Mouse (Mus musculus) forebrain, embryonic 11.5 days (tissue): ENCODE measurements around the gene Zfp292. TPM values are rescaled to one million over a fixed set of nuclear protein-coding genes. Genes with fewer than 3 reads are reported as not detected.

Experiments
- ATAC-seq: fragments of 200-750 bp; cut with Nextera tagmentation; replicated peaks from 2 replicates; pipeline ENCODE4 v1.8.0; 2017; ENCODE audit warnings: moderate TSS enrichment; ENCODE audit not compliant: low FRiP score
- DNase-seq: peaks from one replicate; pipeline ENCODE4 v3.0.0-alpha.2; 2017; ENCODE audit warnings: low spot score
- H3K27ac ChIP-seq: fragments of 300-500 bp; sonication (generic); 2 replicates; pipeline ENCODE4 v1.5.1; 2014; ENCODE audit warnings: low read depth, low read length
- H3K27me3 ChIP-seq: fragments of 300-500 bp; sonication (generic); 2 replicates; pipeline ENCODE4 v1.6.1; 2014; ENCODE audit warnings: mild to moderate bottlenecking, low read length, mixed read lengths; ENCODE audit not compliant: control insufficient read depth, insufficient read depth
- H3K36me3 ChIP-seq: fragments of 300-500 bp; sonication (generic); 2 replicates; pipeline ENCODE4 v1.6.1; 2014; ENCODE audit warnings: mild to moderate bottlenecking, low read length, moderate library complexity, mixed read lengths; ENCODE audit not compliant: control insufficient read depth, insufficient read depth
- H3K4me1 ChIP-seq: fragments of 300-500 bp; sonication (generic); replicated peaks from 2 replicates; pipeline ENCODE4 v1.6.1; 2014; ENCODE audit warnings: low read length, mixed read lengths; ENCODE audit not compliant: control insufficient read depth, insufficient read depth
- H3K4me2 ChIP-seq: fragments of 300-500 bp; sonication (generic); 2 replicates; pipeline ENCODE4 v1.6.1; 2014; ENCODE audit warnings: low read depth, mild to moderate bottlenecking, low read length, moderate library complexity, mixed read lengths; ENCODE audit not compliant: severe bottlenecking
- H3K4me3 ChIP-seq: fragments of 300-500 bp; sonication (generic); 2 replicates; pipeline ENCODE4 v1.5.1; 2014; ENCODE audit warnings: low read depth, low read length
- H3K9ac ChIP-seq: fragments of 300-500 bp; sonication (generic); 2 replicates; pipeline ENCODE4 v1.6.1; 2014; ENCODE audit warnings: low read length
- H3K9me3 ChIP-seq: fragments of 300-500 bp; sonication (generic); 2 replicates; pipeline ENCODE4 v1.6.1; 2016; ENCODE audit warnings: low read length, mixed read lengths; ENCODE audit not compliant: control insufficient read depth
- WGBS: fragments of 180-500 bp; shearing (Covaris S2); extraction: QIAGEN DNeasy Blood & Tissue Kit; methylation state at CpG from one replicate; pipeline ENCODE4 v1.1.7; 2014; 5-methylcytosine and 5-hydroxymethylcytosine counted together
- polyA plus RNA-seq: library from polyadenylated mRNA; unstranded; fragments of >200 nt; fragmentation: Nextera tagmentation; extraction: Ambion mirVana; gene quantifications from 2 replicates; pipeline ENCODE4 v1.2.1, GENCODE M21; 2014

Gene Zfp292
- polyA plus RNA-seq, 1 experiment from 2014 or later, result 43.6 TPM

DNA sequence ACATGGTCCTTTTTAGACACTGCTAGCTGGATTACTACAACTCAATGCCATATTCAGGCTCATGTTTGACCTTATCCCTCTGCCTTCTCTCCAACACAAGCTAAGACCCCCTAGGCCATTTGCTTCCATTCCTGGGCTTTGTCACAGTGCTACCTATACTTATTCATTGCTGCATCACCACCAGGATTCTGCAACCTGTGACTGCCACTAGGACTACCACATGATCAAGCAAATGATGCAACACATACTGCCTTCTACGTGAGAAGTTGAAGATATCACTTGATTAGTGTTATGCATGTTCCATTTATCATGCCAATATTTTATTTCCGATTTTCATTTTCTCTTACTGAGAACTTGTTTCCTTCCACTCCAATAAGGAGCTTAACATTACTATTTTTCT is 84.8 kb downstream of the Zfp292 start:
- no peak overlapping the region for H3K27ac ChIP-seq
- WGBS, result 91% methylated on average over 2 of the region's 2 CpGs
- H3K27me3 ChIP-seq, result no peaks in the 10 kb centered on the region
- H3K36me3 ChIP-seq, result no peaks in the 10 kb centered on the region
- H3K9ac ChIP-seq, result no peak overlapping the region
- no peak overlapping the region for H3K4me3 ChIP-seq
- no peak for DNase-seq
- no peak for ATAC-seq
- no peaks in the 10 kb centered on the region for H3K9me3 ChIP-seq
- H3K4me1 ChIP-seq, result no peaks in the 10 kb centered on the region
- H3K4me2 ChIP-seq, result no peak overlapping the region

GRCm38 (mm10) chr4:34797294-34797983 is 85.3 kb downstream of the Zfp292 start:
- WGBS, result 83% methylated on average over 8 of the region's 8 CpGs

DNA sequence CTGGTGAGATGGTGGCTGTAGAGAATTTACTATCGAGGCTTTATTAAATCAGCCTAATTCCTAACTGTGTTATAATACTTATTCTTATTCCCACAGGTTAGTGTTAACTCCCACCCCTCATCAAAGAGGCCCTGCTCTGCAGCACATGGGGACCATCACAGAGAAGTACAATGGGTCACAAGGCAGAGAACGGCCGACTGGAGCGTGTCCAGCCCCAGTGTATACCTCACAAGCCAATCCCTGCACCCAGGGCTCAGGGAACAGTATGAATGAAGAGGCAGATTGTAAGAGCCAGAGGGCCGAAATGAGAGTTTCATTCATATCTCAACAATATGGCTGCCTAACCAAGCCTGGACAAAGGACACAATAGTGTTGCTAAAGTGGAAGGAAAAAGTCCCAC is 86.5 kb downstream of the Zfp292 start:
- WGBS, result 82% methylated on average over 5 of the region's 5 CpGs
- Histone ChIP-seq H3K36me3 (no peaks in the 10 kb centered on the region), H3K9ac (no peak overlapping the region), H3K4me2 (no peak overlapping the region), H3K4me1 (no peaks in the 10 kb centered on the region), H3K4me3 (no peak overlapping the region), H3K27ac (no peak overlapping the region), H3K27me3 (no peaks in the 10 kb centered on the region), H3K9me3 (no peaks in the 10 kb centered on the region)
- no peak for DNase-seq
- ATAC-seq, result peak; percentile 51; the same call in 1 of the 2 replicates

More at GRCm38 (mm10) chr4:34797294-34797983, 85.3 kb downstream of the Zfp292 start:
- no peaks in the 10 kb centered on the region for H3K36me3 ChIP-seq
- H3K27ac ChIP-seq, result no peak overlapping the region
- ATAC-seq, result no peak
- no peaks in the 10 kb centered on the region for H3K27me3 ChIP-seq
- DNase-seq, result no peak
- no peak overlapping the region for H3K9ac ChIP-seq
- H3K4me1 ChIP-seq, result no peaks in the 10 kb centered on the region
- no peak overlapping the region for H3K4me3 ChIP-seq
- H3K4me2 ChIP-seq, result no peak overlapping the region
- no peaks in the 10 kb centered on the region for H3K9me3 ChIP-seq

DNA sequence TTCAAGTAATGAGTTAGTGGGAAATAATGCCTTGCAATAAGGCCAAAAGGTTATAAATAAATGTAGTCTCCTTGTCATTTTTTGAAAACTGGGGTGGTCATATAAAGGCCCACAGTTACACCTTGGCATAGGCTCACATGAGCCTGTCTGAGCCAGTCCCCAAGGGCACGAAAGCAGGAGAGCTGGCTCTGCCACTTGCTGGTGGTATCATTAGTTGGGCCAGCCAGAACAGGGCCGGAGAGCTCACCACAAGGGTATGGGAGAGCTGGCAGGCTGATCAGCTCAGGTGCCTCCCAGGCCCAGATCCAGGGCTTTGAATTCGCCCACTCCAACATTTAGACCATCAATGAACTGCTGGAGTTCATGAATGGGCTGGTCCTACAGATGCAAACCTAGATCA is 96.3 kb downstream of the Zfp292 start:
- no peaks in the 10 kb centered on the region for H3K4me1 ChIP-seq
- no peak overlapping the region for H3K4me2 ChIP-seq
- ATAC-seq (no peak), DNase-seq (no peak)
- no peak overlapping the region for H3K9ac ChIP-seq
- no peaks in the 10 kb centered on the region for H3K9me3 ChIP-seq
- 78% methylated on average over 3 of the region's 3 CpGs for WGBS
- no peaks in the 10 kb centered on the region for H3K27me3 ChIP-seq
- no peaks in the 10 kb centered on the region for H3K36me3 ChIP-seq
- H3K4me3 ChIP-seq, result no peak overlapping the region
- H3K27ac ChIP-seq, result no peak overlapping the region

DNA sequence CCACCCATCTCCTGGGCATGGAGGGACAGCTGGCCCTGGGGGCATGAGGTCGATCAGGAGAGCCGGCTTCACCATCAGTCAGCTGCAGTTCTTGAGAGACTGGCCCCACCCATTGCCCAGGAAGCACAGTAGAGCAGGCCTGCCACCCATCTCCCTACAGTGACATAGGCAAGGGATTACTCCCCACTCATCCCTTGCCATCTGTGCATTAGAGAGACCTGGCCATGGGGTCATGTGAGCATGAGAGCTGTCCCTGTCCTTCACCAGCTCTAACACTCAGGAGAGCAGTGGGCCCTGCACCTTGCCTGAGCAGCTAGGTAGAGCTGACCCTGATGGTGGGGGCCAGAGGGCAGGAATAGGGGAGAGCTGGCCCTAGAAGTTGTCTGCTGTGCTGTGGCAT is 97.1 kb downstream of the Zfp292 start:
- DNase-seq (no peak), ATAC-seq (no peak)
- H3K27ac ChIP-seq, result no peak overlapping the region
- H3K4me2 ChIP-seq, result no peak overlapping the region
- no peaks in the 10 kb centered on the region for H3K36me3 ChIP-seq
- no peak overlapping the region for H3K9ac ChIP-seq
- 76% methylated on average over 2 of the region's 2 CpGs for WGBS
- H3K27me3 ChIP-seq, result no peaks in the 10 kb centered on the region
- no peaks in the 10 kb centered on the region for H3K4me1 ChIP-seq
- no peaks in the 10 kb centered on the region for H3K9me3 ChIP-seq
- H3K4me3 ChIP-seq, result no peak overlapping the region

GRCm38 (mm10) chr4:34784865-34785264 is 97.9 kb downstream of the Zfp292 start:
- H3K27ac ChIP-seq, result no peak overlapping the region
- DNase-seq, result no peak
- 56% methylated on average over 5 of the region's 5 CpGs for WGBS

GRCm38 (mm10) chr4:34782730-34783129 is 100.0 kb downstream of the Zfp292 start:
- WGBS, result 28% methylated on average over 4 of the region's 4 CpGs
- Histone ChIP-seq H3K27me3 (no peaks in the 10 kb centered on the region), H3K36me3 (no peaks in the 10 kb centered on the region), H3K4me3 (no peak overlapping the region), H3K9me3 (no peaks in the 10 kb centered on the region), H3K27ac (no peak overlapping the region), H3K4me2 (no peak overlapping the region), H3K4me1 (no peaks in the 10 kb centered on the region), H3K9ac (no peak overlapping the region)
- ATAC-seq, result no peak
- no peak for DNase-seq

More at GRCm38 (mm10) chr4:34784865-34785264, 97.9 kb downstream of the Zfp292 start:
- Histone ChIP-seq H3K27me3 (no peaks in the 10 kb centered on the region), H3K4me3 (no peak overlapping the region), H3K36me3 (no peaks in the 10 kb centered on the region), H3K9me3 (no peaks in the 10 kb centered on the region), H3K9ac (no peak overlapping the region), H3K4me2 (no peak overlapping the region), H3K4me1 (no peaks in the 10 kb centered on the region)
- ATAC-seq, result no peak

- peak within 1 kb of the TSS; percentile 65 for H3K4me2 ChIP-seq
- H3K4me3 ChIP-seq, result peak within 1 kb of the TSS; percentile 64
- peak; percentile 94 for ATAC-seq
- DNase-seq, result peak; percentile 98
- no peaks in the 10 kb centered on the region for H3K27me3 ChIP-seq
- 0 out of 2 replicates have a peak, but pooled peaks cover 1% of the 10 kb centered on the region for H3K4me1 ChIP-seq
- no peaks in the 10 kb centered on the region for H3K9me3 ChIP-seq
- peak within 1 kb of the TSS; percentile 79 for H3K9ac ChIP-seq
- 6% methylated on average over 40 of the region's 40 CpGs for WGBS
- no peaks in the 10 kb centered on the region for H3K36me3 ChIP-seq
- 0 out of 2 replicates have a peak within 1 kb of the TSS, but pooled peaks have one; percentile 25 for H3K27ac ChIP-seq
Measured at GRCm38 (mm10) chr4:34777677-34778527, 104.9 kb downstream of the Zfp292 start, which contains the start of gene Smim8. Gene Smim8 (minus strand): TSS chr4:34778423.
